Mouse (Mus musculus) common myeloid progenitor, adult 5-6 weeks (primary cell): ENCODE data around the gene Zfhx3. TPM values are rescaled to one million over a fixed set of nuclear protein-coding genes. Genes with fewer than 3 reads are reported as not detected.

ENCODE experiments used
- ATAC-seq: replicated peaks from 2 replicates; pipeline ENCODE4 v1.8.0; 2016; ENCODE audit warnings: low read depth, mild to moderate bottlenecking, moderate TSS enrichment, inconsistent platforms; ENCODE audit not compliant: poor library complexity, severe bottlenecking
- total RNA-seq: library from RNA; stranded (forward); fragments of 200-1000, 187-1606 nt; gene quantifications from 2 replicates; pipeline ENCODE4 v1.2.3, GENCODE M21; 2017

Zfhx3 gene
- total RNA-seq, 1 experiment from 2014 or later = 1.6 TPM

DNA sequence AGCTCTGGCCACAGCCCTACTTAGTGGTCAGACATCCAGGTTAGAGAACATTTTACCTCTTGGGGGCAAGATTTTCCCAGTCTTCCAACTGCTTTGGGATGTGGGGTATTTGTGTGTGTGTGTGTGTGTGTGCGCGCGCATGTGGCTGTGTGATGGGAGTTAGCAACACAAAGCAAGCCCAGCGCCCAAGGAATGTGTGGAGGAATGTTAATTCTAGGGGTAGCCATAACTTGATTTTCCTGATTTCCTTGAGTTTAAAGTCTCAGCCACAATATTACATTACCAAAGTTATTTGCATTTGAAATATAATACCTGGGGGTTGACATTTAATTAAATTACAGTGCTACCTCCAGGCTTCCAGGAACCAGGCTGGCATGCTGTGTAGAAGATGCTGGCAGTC, 136.3 kb downstream of the Zfhx3 start:
- no peak for ATAC-seq

GRCm38 (mm10) chr8:108086913-108087312, 144.5 kb downstream of the Zfhx3 start:
- ATAC-seq = no peak

DNA sequence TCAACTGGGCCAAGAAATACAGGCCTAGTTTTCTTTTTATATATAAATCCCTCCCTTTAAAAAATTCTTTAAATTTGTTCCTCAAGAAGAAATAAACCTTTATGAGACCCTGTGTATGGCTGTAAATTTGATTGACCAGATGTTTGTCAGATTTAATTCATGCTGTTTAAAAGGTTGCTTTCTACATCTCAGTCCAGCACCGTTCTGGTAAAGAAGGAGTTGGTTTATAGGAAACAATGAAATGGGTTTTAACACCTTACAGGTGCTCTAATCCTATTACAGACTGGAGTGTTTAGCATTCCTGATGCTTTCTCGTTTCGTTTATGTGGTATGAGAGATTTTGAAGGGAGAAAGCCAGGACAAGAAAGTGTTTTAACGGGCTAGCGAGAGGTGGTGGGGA, 147.2 kb downstream of the Zfhx3 start:
- no peak for ATAC-seq

DNA sequence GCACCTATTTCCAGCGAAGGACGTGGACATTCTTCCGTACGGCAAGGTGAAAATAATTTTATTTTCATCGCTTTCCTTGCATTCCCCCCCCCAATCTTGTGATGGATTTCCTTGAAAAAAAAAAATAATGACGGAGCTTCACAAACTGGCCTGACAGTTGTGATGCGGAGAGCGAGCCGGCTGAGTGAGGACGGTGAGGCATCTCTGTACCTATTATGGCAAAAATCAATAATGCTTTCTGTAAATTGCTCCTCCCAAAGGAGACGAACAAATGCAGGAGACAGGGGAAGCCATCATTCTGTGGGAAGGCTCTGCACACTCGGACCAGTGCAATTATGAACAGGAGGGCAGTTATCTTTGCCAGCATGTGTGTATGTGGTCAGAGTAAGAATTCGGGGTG, 156.2 kb downstream of the Zfhx3 start:
- no peak for ATAC-seq

DNA sequence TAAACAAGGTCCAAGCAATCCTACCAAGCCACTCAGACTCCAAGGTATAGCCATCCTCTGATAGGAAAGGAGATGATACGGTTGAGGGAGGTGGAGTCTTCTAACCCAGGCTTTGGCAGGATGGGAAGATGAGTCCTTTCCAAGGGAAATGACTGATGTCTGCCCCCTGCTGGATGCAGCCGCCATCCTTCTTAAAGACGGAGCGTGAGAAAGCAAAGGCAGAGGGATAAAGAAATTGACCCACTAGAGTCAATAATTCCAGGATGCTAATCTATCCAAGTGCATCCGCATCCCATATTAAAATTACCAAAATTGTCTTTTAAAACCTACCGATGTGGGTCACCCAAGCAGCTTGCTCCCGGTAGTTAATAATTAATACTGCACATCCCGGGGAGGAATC, 158.7 kb downstream of the Zfhx3 start:
- ATAC-seq = no peak

GRCm38 (mm10) chr8:108101978-108102865, 159.8 kb downstream of the Zfhx3 start:
- no peak for ATAC-seq

GRCm38 (mm10) chr8:108104471-108105098, 162.1 kb downstream of the Zfhx3 start:
- ATAC-seq = no peak

- ATAC-seq = no peak
Observed at GRCm38 (mm10) chr8:108125053-108125452, 182.6 kb downstream of the Zfhx3 start.

GRCm38 (mm10) chr8:108125491-108125890, 183.0 kb downstream of the Zfhx3 start:
- ATAC-seq = no peak

DNA sequence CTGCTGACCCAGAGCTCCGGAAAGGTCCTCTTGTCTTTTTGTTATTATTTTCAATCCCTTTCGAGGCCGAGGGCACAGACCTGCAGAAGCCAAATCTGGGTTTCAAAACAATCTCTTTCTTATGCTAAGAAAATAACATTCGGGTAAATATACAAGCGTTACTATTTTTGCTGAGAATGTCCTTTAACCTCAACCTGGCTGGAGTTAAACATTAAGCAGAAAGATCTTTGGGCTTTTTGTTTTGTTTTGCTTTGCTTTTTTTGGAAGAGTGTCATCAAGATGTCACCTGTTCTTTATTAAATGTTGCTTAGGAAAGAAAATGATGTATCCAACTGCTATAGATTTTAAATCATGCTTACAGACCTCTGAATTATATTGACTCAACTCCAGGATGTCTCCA, 204.1 kb downstream of the Zfhx3 start:
- ATAC-seq = no peak

GRCm38 (mm10) chr8:108148599-108149249, 206.3 kb downstream of the Zfhx3 start:
- ATAC-seq = no peak

- ATAC-seq = no peak
Observed at GRCm38 (mm10) chr8:108170804-108171203, 228.4 kb downstream of the Zfhx3 start.

- ATAC-seq = no peak
Observed at GRCm38 (mm10) chr8:108183296-108183695, 240.9 kb downstream of the Zfhx3 start.

DNA sequence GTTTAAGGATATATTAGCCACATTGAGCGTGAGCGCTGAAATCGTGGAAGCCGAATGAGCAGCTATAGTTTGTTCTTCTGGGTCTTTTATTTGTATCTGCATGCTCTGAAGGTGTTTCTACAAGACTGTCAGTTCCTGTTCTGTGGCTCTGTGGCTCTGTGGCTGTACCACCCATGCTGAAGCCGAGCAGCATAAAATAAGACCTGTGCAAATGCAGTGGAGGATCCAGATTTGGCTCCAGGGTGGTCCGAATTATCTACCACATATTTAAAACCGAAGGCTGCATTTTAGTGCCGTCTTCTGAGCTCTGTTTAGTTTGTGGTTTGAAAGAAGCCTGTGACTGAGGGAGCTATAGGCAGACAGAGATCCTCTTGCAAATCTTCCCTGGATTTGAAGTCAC, 241.5 kb downstream of the Zfhx3 start:
- no peak for ATAC-seq

DNA sequence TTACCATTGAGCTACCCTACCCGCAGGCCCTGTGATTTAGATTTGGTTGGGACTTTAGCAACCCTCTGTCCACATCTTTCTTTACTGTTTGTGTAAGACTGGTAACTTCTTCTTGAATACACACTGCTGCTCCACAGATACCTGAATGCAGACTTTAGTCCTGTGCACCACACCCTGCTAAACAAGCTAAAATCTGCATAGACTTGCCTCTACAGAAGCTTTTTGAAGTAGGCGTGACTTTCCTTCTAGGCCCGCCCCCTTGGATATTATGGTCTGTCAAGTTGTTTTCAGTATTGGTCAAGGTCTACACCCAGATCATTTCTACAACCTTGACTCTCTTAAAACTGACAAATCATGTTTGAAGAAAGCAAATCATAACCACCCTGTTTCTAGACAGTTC, 243.8 kb downstream of the Zfhx3 start:
- ATAC-seq = no peak

DNA sequence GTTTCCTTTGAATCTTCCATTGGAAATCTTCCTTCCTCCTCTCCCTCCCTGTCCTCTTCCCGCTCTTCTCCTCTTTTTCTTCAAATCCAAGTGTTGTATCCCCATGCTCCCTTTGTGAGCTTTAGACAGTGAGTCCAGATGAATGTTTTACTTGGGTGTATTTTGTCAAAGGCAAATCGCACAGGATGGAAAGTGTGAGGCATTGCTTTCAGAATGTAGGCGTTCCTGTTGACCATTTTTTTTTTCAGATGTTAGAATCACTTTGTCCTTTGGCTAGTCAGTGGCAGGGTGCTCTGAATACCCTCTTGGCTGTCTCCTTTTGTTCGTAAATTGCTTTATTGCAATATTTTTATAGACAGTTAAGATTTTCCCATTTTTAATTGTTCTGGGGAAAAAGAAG, 245.6 kb downstream of the Zfhx3 start:
- ATAC-seq = no peak

DNA sequence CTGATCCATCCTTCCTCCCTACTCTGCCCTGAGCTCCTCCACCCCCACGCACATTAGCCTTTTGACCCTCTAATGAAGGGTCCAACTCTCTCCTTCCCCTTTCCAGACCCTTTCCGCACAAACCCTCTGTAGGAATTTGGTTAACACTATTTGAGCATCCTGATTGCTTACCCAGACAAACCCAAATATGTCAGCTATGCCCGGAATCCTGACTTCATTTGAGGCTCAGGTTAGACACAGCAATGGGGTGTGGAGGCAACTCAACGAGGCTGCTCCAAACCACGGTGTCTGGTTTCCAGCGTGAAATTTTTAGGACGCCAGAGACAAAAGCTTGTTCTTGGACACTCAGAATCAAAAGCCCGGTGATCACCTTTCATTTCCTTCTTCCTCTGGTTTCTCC, 252.1 kb downstream of the Zfhx3 start:
- ATAC-seq = no peak

DNA sequence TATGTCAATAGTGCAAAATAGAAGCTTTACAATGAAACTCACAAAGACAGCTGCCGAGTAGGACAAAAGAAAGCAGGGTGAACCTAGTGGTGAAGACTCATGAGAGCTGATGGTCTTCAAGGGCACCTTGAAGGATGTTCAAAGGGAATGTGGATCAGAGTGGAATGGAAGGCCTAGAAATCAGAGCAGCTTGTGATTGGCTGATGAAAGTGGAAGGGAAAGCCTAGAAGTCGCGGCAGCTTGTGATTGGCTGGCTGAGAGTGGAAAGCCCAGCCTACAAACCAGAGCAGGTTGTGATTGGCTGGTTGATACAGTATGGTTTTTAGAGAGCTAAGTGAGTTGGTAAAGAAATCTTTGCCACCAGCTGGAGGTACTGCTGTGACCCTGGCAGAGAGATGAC, 272.6 kb downstream of the Zfhx3 start:
- ATAC-seq = no peak

DNA sequence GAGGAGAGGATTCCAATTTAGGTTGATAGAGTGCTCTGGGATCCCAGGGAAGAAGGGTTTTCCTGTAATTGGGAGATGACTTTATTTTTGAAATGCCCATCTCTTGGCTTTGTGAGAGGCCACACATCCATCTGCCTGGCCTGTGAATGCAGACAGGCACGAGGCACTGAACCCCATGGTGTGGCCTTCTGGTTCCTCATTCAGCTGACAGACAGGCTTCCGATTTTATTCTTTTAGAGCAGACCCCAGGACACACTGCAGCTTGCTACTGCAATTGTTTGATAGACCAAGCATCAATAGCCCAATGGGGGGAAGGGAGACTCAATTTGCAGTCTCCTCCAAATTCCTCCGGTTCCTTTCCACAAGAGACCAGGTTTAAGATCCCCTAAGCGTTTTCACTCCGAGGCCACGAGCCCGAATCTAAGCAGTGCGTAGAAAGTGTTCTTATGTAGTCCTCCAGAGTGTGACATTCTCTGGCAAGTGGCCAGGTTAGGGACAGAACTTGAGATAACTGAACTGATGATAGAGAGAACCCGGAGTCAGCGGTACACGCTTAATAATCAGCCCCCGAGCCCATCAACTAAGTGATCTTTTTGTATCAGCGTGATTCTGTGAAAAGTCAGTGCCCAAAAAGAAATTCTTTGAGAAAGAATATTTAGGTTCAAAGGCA, 275.9 kb downstream of the Zfhx3 start:
- no peak for ATAC-seq

DNA sequence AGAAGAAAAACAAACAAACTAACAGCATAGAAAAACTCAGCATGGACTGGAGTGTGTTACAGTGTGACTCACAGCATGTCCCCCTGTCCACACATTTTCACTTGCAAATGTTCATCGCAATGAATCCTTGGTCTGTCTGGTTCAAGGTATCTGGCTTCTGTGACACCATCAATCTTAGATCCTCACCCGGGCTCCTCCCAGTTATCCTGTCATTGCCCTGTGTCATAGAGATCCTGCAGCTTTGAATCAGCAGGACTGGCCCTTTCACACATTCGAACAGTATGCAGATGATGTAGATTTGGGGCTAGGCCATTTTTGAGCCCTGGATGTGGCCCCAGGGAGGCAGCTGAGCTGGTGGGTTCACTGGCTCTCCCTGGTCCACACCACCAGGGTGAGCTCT, 278.1 kb downstream of the Zfhx3 start:
- ATAC-seq = no peak

- no peak for ATAC-seq
Observed at GRCm38 (mm10) chr8:108222091-108222490, 279.6 kb downstream of the Zfhx3 start.
